Mouse (Mus musculus) intestine, postnatal 0 days (tissue): Measurements from ENCODE around the gene Csnk2b. TPM values are rescaled to one million over a fixed set of nuclear protein-coding genes. Genes with fewer than 3 reads are reported as not detected.
"Not testable (repeated sequence)": the region's sequence is repeated elsewhere in the genome, so short reads cannot be mapped to it uniquely, and the experiment has no call there.

Experiments used
- ATAC-seq: fragments of 200-750 bp; cut with Nextera tagmentation; 2 replicates; pipeline ENCODE4 v1.8.0; 2017; ENCODE audit warnings: mild to moderate bottlenecking, moderate TSS enrichment, moderate library complexity
- H3K27ac ChIP-seq: fragments of 300-500 bp; sonication (generic); 2 replicates; pipeline ENCODE4 v1.5.1; 2014; ENCODE audit warnings: mild to moderate bottlenecking, low read depth, low read length, moderate library complexity
- H3K27me3 ChIP-seq: fragments of 300-500 bp; sonication (generic); replicated peaks from 2 replicates; pipeline ENCODE4 v1.6.1; 2014; ENCODE audit warnings: low read length, mixed read lengths; ENCODE audit not compliant: control insufficient read depth, insufficient read depth
- H3K36me3 ChIP-seq: fragments of 300-500 bp; sonication (generic); 2 replicates; pipeline ENCODE4 v1.6.1; 2014; ENCODE audit warnings: mild to moderate bottlenecking, moderate library complexity; ENCODE audit not compliant: control insufficient read depth, insufficient read depth
- H3K4me1 ChIP-seq: fragments of 300-500 bp; sonication (generic); replicated peaks from 2 replicates; pipeline ENCODE4 v1.6.1; 2014; ENCODE audit warnings: antibody characterized with exemption, low read length, mixed read lengths; ENCODE audit not compliant: control insufficient read depth, insufficient read depth
- H3K4me2 ChIP-seq: fragments of 300-500 bp; sonication (generic); replicated peaks from 2 replicates; pipeline ENCODE4 v1.6.1; 2014; ENCODE audit warnings: low read depth, mild to moderate bottlenecking, moderate library complexity
- H3K4me3 ChIP-seq: fragments of 300-500 bp; sonication (generic); 2 replicates; pipeline ENCODE4 v1.5.1; 2014; ENCODE audit warnings: low read depth, low read length
- H3K9ac ChIP-seq: fragments of 300-500 bp; sonication (generic); 2 replicates; pipeline ENCODE4 v1.6.1; 2014; ENCODE audit warnings: mild to moderate bottlenecking, low read depth, low read length
- H3K9me3 ChIP-seq: fragments of 300-500 bp; sonication (generic); 2 replicates; pipeline ENCODE4 v1.6.1; 2016; ENCODE audit warnings: mixed run types; ENCODE audit not compliant: control insufficient read depth
- CTCF ChIP-seq: sonication (generic); IDR thresholded peaks from 2 replicates; pipeline ENCODE4 v1.5.1; 2016; ENCODE audit warnings: low read depth, mild to moderate bottlenecking, control low read depth, antibody characterized with exemption, moderate library complexity
- WGBS: fragments of 180-500 bp; shearing (Covaris S2); extraction: QIAGEN DNeasy Blood & Tissue Kit; methylation state at CpG from one replicate; pipeline ENCODE4 v1.1.7; 2014; 5-methylcytosine and 5-hydroxymethylcytosine counted together
- polyA plus RNA-seq: library from polyadenylated mRNA; unstranded; fragments of >200 nt; fragmentation: Nextera tagmentation; extraction: Ambion mirVana; gene quantifications from 2 replicates; pipeline ENCODE4 v1.2.1, GENCODE M21; 2015

Gene Csnk2b
- polyA plus RNA-seq, 1 experiment from 2014 or later, result 262 TPM

GRCm38 (mm10) chr17:35126206-35126611 lies 4.4 kb upstream of the Csnk2b start, which contains the start of gene D17H6S53E:
Gene D17H6S53E, plus strand, starts transcription at chr17:35126373.
- Histone ChIP-seq H3K9ac (peak within 1 kb of the TSS; percentile 78), H3K36me3 (peaks cover 26% of the 10 kb centered on the region; the same call in 1 of the 2 replicates), H3K27ac (peak within 1 kb of the TSS; percentile 91), H3K27me3 (no peaks in the 10 kb centered on the region), H3K4me1 (peaks cover 6% of the 10 kb centered on the region; the same call in 1 of the 2 replicates), H3K9me3 (no peaks in the 10 kb centered on the region), H3K4me2 (peak within 1 kb of the TSS; percentile 84), H3K4me3 (peak within 1 kb of the TSS; percentile 60)
- under 1% methylated on average over 36 of the region's 36 CpGs for WGBS
- TF ChIP-seq CTCF, result peak; percentile 20
- ATAC-seq, result peak; percentile 59

GRCm38 (mm10) chr17:35125578-35125977 lies 3.7 kb upstream of the Csnk2b start:
- peaks cover 26% of the 10 kb centered on the region; the same call in 1 of the 2 replicates for H3K36me3 ChIP-seq
- ATAC-seq, result peak; percentile 3; the same call in 1 of the 2 replicates
- H3K4me3 ChIP-seq, result peak overlapping the region; percentile 60
- H3K4me1 ChIP-seq, result peaks cover 6% of the 10 kb centered on the region; the same call in 1 of the 2 replicates
- H3K27me3 ChIP-seq, result no peaks in the 10 kb centered on the region
- peak overlapping the region; percentile 78 for H3K9ac ChIP-seq
- H3K4me2 ChIP-seq, result peak overlapping the region; percentile 84
- no peaks in the 10 kb centered on the region for H3K9me3 ChIP-seq
- H3K27ac ChIP-seq, result peak overlapping the region; percentile 91
- WGBS, result 9% methylated on average over 6 of the region's 6 CpGs
- TF ChIP-seq CTCF, result no peak

DNA sequence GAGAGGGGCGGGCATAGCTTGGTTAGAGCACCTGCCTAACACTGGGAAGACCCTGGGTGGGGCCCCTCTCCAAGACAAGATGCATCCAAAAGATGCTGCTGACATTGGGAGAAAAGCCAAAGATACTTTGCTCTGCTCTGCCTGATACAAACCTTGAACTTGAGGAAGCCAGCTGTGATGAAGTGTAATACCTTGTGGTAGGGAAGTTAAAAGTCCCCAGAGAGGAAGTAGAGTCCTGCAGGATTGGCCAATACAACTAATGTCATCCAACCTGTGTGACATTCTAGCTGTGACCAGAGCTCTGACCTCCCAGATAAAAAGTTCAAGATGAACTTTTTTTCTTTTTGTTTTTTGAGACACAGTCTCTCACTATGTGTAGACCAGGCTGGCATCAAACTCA lies 3.2 kb upstream of the Csnk2b start:
- peak overlapping the region; percentile 84 for H3K4me2 ChIP-seq
- no peak for TF ChIP-seq CTCF
- 96% methylated on average over 1 of the region's 1 CpGs for WGBS
- H3K9ac ChIP-seq, result peak overlapping the region; percentile 78; the same call in 1 of the 2 replicates
- no peaks in the 10 kb centered on the region for H3K27me3 ChIP-seq
- H3K27ac ChIP-seq, result peak overlapping the region; percentile 91
- peaks cover 25% of the 10 kb centered on the region; the same call in 1 of the 2 replicates for H3K36me3 ChIP-seq
- ATAC-seq, result no peak
- peaks cover 6% of the 10 kb centered on the region; the same call in 1 of the 2 replicates for H3K4me1 ChIP-seq
- H3K4me3 ChIP-seq, result no peak overlapping the region
- H3K9me3 ChIP-seq, result no peaks in the 10 kb centered on the region

- H3K4me2 ChIP-seq, H3K9ac ChIP-seq, H3K4me3 ChIP-seq, H3K27me3 ChIP-seq, H3K4me1 ChIP-seq, H3K9me3 ChIP-seq: not testable (repeated sequence)
- H3K36me3 ChIP-seq, result peaks cover 23% of the 10 kb centered on the region; the same call in 1 of the 2 replicates
- H3K27ac ChIP-seq, result peak overlapping the region; percentile 91
- peak; percentile 42 for ATAC-seq
- 64% methylated on average over 12 of the region's 12 CpGs for WGBS
Observed at GRCm38 (mm10) chr17:35124261-35124896, 2.5 kb upstream of the Csnk2b start.

GRCm38 (mm10) chr17:35123287-35123686 lies 1.4 kb upstream of the Csnk2b start:
- not testable (repeated sequence) for H3K4me1 ChIP-seq, H3K4me3 ChIP-seq, H3K9ac ChIP-seq, H3K27me3 ChIP-seq, ATAC-seq, H3K27ac ChIP-seq, H3K9me3 ChIP-seq, H3K4me2 ChIP-seq
- WGBS, result 91% methylated on average over 9 of the region's 9 CpGs
- H3K36me3 ChIP-seq, result peaks cover 22% of the 10 kb centered on the region; the same call in 1 of the 2 replicates

GRCm38 (mm10) chr17:35121143-35121799 lies 582 bp downstream of the Csnk2b start, which contains the start of gene Gpank1:
Gene Gpank1, plus strand, starts transcription at chr17:35121455.
- ATAC-seq, result peak; percentile 86
- WGBS, result 0% methylated on average over 50 of the region's 50 CpGs
- Histone ChIP-seq H3K4me1 (peaks cover 6% of the 10 kb centered on the region; the same call in 1 of the 2 replicates), H3K4me3 (peak within 1 kb of the TSS; percentile 86), H3K27me3 (no peaks in the 10 kb centered on the region), H3K9me3 (no peaks in the 10 kb centered on the region), H3K4me2 (peak within 1 kb of the TSS; percentile 92), H3K27ac (peak within 1 kb of the TSS; percentile 89), H3K36me3 (peaks cover 29% of the 10 kb centered on the region), H3K9ac (peak within 1 kb of the TSS; percentile 84)
- no peak for TF ChIP-seq CTCF
